Comparison of ENCODE assay signal across 19 mouse cellular contexts in the genomic region with DNA sequence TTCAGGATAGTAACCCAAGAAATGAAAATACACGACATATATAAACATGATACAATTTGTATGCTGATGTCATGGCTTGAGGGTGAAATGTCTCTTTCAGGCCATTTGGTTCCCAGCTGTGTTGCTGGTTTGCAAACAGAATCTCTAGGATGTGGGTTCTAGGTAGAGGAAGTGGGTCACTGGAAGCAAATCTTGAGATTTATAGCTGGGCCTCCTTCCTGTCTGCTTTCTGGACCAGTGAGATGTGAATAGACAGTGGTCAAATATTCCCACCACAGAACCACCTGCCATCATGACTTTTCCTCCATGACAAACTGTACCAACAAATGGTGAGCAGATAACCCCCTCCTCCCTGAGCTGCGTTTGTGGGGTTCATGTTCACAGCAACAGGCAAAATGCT.
"Had no signal": no experiment of that assay in that cellular context is flagged by ENCODE, and none has a peak within 500 bp of the region (broad histone marks: within the 10 kb centered on the region; RNA-seq: fewer than 3 reads in every experiment).

No protein-coding gene starts in this region.

- H3K27ac ChIP-seq: intestine, embryonic 15.5 days; limb, embryonic 12.5 days; limb, embryonic 15.5 days; liver, embryonic 14.5 days; macrophage; midbrain, embryonic 12.5 days; midbrain, embryonic 15.5 days; neural tube, embryonic 13.5 days; stomach, embryonic 15.5 days had no signal

- DNase-seq: kidney, adult 11 months; kidney, adult 8-10 months; kidney, postnatal 14 days; kidney, postnatal 4 days; left cerebral cortex, postnatal 4 days; liver, postnatal 0 days; lung, embryonic 14.5 days; thymus, postnatal 14 days had no signal

- ATAC-seq: intestine, embryonic 15.5 days; liver, postnatal 0 days; lung, postnatal 0 days; midbrain, embryonic 15.5 days had no signal

- H3K9ac ChIP-seq: intestine, embryonic 15.5 days; limb, embryonic 12.5 days; limb, embryonic 15.5 days; liver, embryonic 14.5 days; liver, postnatal 0 days; lung, embryonic 14.5 days; midbrain, embryonic 12.5 days; midbrain, embryonic 15.5 days; neural tube, embryonic 13.5 days; stomach, embryonic 15.5 days had no signal

- H3K9me3 ChIP-seq: intestine, embryonic 15.5 days; limb, embryonic 12.5 days; limb, embryonic 15.5 days; midbrain, embryonic 12.5 days; midbrain, embryonic 15.5 days; neural tube, embryonic 13.5 days; stomach, embryonic 15.5 days had no signal

- H3K4me1 ChIP-seq: limb, embryonic 15.5 days had no signal

- H3K27me3 ChIP-seq: intestine, embryonic 15.5 days; limb, embryonic 12.5 days; limb, embryonic 15.5 days; midbrain, embryonic 12.5 days; midbrain, embryonic 15.5 days; neural tube, embryonic 13.5 days; stomach, embryonic 15.5 days had no signal

- H3K36me3 ChIP-seq: intestine, embryonic 15.5 days; limb, embryonic 12.5 days; limb, embryonic 15.5 days; midbrain, embryonic 12.5 days; midbrain, embryonic 15.5 days; neural tube, embryonic 13.5 days; stomach, embryonic 15.5 days had no signal

- H3K4me3 ChIP-seq: intestine, embryonic 15.5 days; limb, embryonic 12.5 days; limb, embryonic 15.5 days; midbrain, embryonic 12.5 days; midbrain, embryonic 15.5 days; myocyte; neural tube, embryonic 13.5 days; stomach, embryonic 15.5 days had no signal
